Mouse (Mus musculus): ENCODE measurements around the gene Magoh. TPM values are rescaled to one million over a fixed set of nuclear protein-coding genes. Genes with fewer than 3 reads are reported as not detected.

Magoh gene
- total RNA-seq, 2 experiments from 2014 or later: 108 to 111 TPM

Other genes starting within 250 kb of the Magoh start
- gene Dmrtb1, start 195.5 kb upstream of the Magoh start, total RNA-seq (2021): not detected
- gene Lrp8, start 77.5 kb upstream of the Magoh start, total RNA-seq (2021): 1 to 10 TPM; 8.8 to 8.9 TPM
- 10 to 100 TPM; 76.9 to 89.9 TPM for gene 0610037L13Rik, start 10.1 kb downstream of the Magoh start, total RNA-seq (2021)
- gene Cpt2, start 43.9 kb downstream of the Magoh start, total RNA-seq (2021): 100 to 1,000 TPM; 112 to 120 TPM
- under 1 TPM; 0.48 to 0.62 TPM for gene Slc1a7, start 88.6 kb downstream of the Magoh start, total RNA-seq (2021)
- gene Podn, start 216.7 kb downstream of the Magoh start, total RNA-seq (2021): 1 to 10 TPM; 6.2 to 8.5 TPM

All from adrenal gland, postnatal 4 days (tissue).